Mouse (Mus musculus) mouse embryonic stem cell (cell line): ENCODE data around the gene Camsap1.

ENCODE experiments used
- in situ Hi-C, 2 experiments: fragments of 300-500 bp; cut with MboI; formaldehyde crosslinking; loops; 1 replicate in 1 of 2; 3 replicates in 1 of 2; pipeline ENCODE4 v1.14.3; 2019 to 2020; ENCODE audit warnings: low sequenced_read_pairs in 2 of 2, low pct_unique_long_range_greater_than_20kb in 1 of 2, mixed read lengths in 1 of 2; ENCODE audit not compliant: unreplicated experiment in 1 of 2

Gene Camsap1

GRCm38 (mm10) chr2:25986601-25987000, 3.5 kb upstream of the Camsap1 start:
- in situ Hi-C loops, result no loop called here

DNA sequence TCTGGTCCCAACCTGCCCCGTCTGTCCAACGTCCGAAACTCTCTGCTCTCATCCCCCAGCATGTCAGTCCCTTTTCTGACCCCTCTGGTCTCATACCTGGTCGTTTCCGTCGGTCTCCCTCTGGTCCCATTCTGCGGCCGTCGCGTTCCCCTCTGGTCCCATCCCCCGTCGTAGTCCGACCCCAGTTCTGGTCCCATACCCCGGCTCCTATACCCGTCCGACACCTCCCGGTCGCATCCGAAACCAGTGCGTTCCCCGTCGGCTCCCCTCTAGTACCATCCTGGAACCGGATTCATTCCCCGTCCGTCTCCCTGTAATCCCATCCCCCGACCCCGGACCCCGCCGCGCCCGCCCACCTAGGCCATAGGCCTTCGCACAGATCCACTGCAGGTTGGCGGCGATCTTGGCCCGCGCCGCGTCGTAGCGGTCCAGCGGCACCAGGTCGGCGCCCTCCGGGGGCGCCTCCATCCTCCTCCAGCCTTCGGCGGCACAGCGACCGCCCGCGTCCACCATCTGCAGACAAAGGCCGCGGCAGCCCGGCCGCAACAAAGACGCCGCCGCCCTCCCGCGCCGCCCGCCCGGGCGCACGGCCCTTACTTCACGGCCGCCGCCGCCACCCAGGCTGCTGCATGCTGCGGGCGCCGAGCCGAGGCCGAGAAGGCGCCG, 523 bp downstream of the Camsap1 start:
- in situ Hi-C loops, result no loop called here

DNA sequence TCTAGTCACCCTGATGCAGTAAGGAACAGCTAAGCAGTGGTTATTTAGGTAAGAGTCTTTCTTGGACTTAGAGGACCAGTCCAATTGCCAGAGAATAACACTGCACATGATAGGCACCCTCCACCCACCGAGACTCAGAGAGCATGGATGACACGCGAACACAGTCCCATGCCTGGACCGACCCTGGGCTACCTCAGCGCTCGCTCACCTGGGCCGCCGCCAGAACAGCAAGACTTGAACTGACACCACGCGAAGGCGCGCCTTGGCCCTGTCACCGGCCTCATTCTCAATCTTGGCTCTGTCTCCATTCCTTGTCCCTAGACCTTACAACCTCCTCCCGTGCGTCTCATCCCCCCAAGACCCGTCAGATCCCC, 1.0 kb downstream of the Camsap1 start:
- in situ Hi-C loops, result no loop called here

- in situ Hi-C loops, result no loop called here
These were observed 4.1 kb downstream of the Camsap1 start for GRCm38 (mm10) chr2:25978997-25979396.

GRCm38 (mm10) chr2:25977587-25978239, 5.4 kb downstream of the Camsap1 start:
- in situ Hi-C loops, result no loop called here

GRCm38 (mm10) chr2:25975141-25975770, 7.8 kb downstream of the Camsap1 start:
- in situ Hi-C loops, result no loop called here

- in situ Hi-C loops, result no loop called here
These were observed 12.7 kb downstream of the Camsap1 start for GRCm38 (mm10) chr2:25970426-25970825.

- in situ Hi-C loops, result no loop called here
These were observed 13.8 kb downstream of the Camsap1 start for GRCm38 (mm10) chr2:25969319-25969718.

- in situ Hi-C loops, result no loop called here
These were observed 33.8 kb downstream of the Camsap1 start for GRCm38 (mm10) chr2:25949291-25949690.

- in situ Hi-C loops, result no loop called here
These were observed 35.1 kb downstream of the Camsap1 start for GRCm38 (mm10) chr2:25947950-25948349.

DNA sequence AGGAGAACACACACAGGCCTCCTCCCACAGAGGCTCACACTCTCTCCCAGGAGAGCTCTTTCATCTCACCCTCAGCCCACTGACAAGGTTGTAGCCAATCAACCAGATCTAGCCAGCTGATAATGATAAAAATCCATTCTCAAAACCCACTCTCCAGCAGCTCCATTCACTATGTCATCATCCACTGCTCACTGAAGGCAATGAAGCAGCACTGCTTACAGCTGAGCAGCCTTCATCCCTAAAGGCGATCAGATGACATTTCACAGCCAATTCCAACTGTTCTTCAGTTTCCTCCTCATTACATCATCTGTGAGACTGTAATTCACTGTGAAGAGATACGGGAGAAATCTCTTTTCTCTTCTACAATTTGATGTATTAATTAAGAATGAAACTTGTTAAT, 39.3 kb downstream of the Camsap1 start:
- in situ Hi-C loops, result no loop called here

- in situ Hi-C loops, result no loop called here
These were observed 42.6 kb downstream of the Camsap1 start for GRCm38 (mm10) chr2:25940503-25940902.

GRCm38 (mm10) chr2:25931249-25931859, 51.7 kb downstream of the Camsap1 start:
- in situ Hi-C loops, result no loop called here

- in situ Hi-C loops, result no loop called here
These were observed 55.3 kb downstream of the Camsap1 start for GRCm38 (mm10) chr2:25927821-25928220.

- in situ Hi-C loops, result no loop called here
These were observed 58.1 kb downstream of the Camsap1 start for GRCm38 (mm10) chr2:25924934-25925333.

DNA sequence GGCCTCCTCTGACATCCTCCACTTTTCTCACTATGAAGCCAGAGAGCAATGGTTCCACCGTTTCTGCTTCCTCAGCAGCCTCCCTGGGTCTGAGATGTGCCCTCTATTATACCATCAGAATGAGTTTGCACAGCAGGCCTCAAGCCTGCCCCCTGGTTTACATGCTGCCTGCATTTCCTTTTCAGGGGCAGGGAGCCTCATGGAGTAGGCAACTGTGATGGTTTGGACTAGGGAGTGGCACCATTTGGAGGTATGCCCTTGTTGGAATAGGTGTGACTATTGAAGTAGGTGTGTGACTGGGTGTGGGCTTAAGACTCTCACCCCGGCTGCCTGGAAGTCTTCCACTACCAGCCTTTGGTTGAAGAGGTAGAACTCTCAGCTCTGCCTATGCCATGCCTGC, 59.3 kb downstream of the Camsap1 start:
- in situ Hi-C loops, result no loop called here

- in situ Hi-C loops, result no loop called here
These were observed 63.1 kb downstream of the Camsap1 start for GRCm38 (mm10) chr2:25919972-25920371.

DNA sequence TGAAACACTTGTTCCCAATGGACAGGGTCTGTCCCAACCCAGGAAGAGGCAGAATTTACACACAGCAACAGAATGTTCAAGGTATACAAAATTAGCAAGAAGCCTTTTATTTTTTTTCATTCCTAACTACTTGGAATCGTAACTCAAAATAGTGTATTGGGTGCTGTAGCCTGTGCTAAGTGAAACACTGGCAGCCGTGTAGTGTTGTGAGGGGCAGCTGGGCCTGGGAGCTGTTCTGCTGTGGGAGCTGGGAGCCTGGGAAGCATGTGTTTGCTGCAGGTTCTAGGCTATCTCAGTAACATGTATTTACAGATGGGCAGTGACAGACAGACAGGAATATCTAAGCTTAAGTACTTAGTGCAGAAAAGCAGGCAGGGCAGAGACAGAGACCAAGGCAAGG, 64.7 kb downstream of the Camsap1 start:
- in situ Hi-C loops, result no loop called here

DNA sequence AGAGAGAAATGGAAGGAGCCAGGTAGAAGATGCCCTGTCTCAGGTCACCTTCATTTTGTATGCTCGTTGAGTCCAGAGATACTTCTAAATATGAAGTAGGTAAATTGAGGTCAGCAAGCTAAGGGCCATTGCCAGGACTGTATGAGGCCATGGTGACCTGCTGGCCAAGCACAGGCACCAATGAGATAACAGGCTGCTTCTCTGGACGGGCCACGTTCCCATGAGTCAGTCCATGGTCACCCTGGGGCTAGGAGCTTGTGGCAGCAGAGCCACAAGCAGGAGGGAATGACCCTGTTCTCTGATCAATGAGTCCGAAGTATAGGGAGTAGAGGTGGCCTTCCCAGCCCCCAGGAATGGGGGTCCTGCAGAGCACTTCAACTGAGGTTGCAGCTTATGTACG, 68.3 kb downstream of the Camsap1 start:
- in situ Hi-C loops, result no loop called here

GRCm38 (mm10) chr2:25914201-25914600, 68.9 kb downstream of the Camsap1 start:
- in situ Hi-C loops, result no loop called here
